Mouse (Mus musculus) stomach, embryonic 14.5 days (tissue): ENCODE data around the gene Cd151. TPM values are rescaled to one million over a fixed set of nuclear protein-coding genes. Genes with fewer than 3 reads are reported as not detected.
"Not testable (repeated sequence)": the region's sequence is repeated elsewhere in the genome, so short reads cannot be mapped to it uniquely, and the experiment has no call there.

Experiments used
- ATAC-seq: fragments of 200-750 bp; cut with Nextera tagmentation; 2 replicates; pipeline ENCODE4 v1.8.0; 2017; ENCODE audit warnings: low read depth, moderate TSS enrichment; ENCODE audit not compliant: insufficient number of reproducible peaks, insufficient read depth, low FRiP score
- H3K27ac ChIP-seq: fragments of 300-500 bp; sonication (generic); 2 replicates; pipeline ENCODE4 v1.5.1; 2014; ENCODE audit warnings: mild to moderate bottlenecking, low read length, moderate library complexity, mixed read lengths
- H3K27me3 ChIP-seq: fragments of 300-500 bp; sonication (generic); 2 replicates; pipeline ENCODE4 v1.6.1; 2014; ENCODE audit warnings: low read length, control low read depth, mixed read lengths; ENCODE audit not compliant: control insufficient read depth, insufficient read depth
- H3K36me3 ChIP-seq: fragments of 300-500 bp; sonication (generic); 2 replicates; pipeline ENCODE4 v1.6.1; 2014; ENCODE audit warnings: mild to moderate bottlenecking, control low read depth, low read length, moderate library complexity, mixed read lengths; ENCODE audit not compliant: control insufficient read depth, insufficient read depth
- H3K4me1 ChIP-seq: fragments of 300-500 bp; sonication (generic); 2 replicates; pipeline ENCODE4 v1.6.1; 2014; ENCODE audit warnings: low read length, control low read depth, mixed read lengths; ENCODE audit not compliant: control insufficient read depth, insufficient read depth
- H3K4me2 ChIP-seq: fragments of 300-500 bp; sonication (generic); replicated peaks from 2 replicates; pipeline ENCODE4 v1.6.1; 2014; ENCODE audit warnings: low read depth, low read length, control low read depth
- H3K4me3 ChIP-seq: fragments of 300-500 bp; sonication (generic); 2 replicates; pipeline ENCODE4 v1.5.1; 2014; ENCODE audit warnings: low read depth, low read length, control low read depth
- H3K9ac ChIP-seq: fragments of 300-500 bp; sonication (generic); replicated peaks from 2 replicates; pipeline ENCODE4 v1.6.1; 2014; ENCODE audit warnings: low read depth, mild to moderate bottlenecking, control low read depth, low read length, moderate library complexity, mixed read lengths
- H3K9me3 ChIP-seq: fragments of 300-500 bp; sonication (generic); 2 replicates; pipeline ENCODE4 v1.6.1; 2016; ENCODE audit warnings: low read depth, low read length, control low read depth; ENCODE audit not compliant: control insufficient read depth
- WGBS: fragments of 180-500 bp; shearing (Covaris S2); extraction: QIAGEN DNeasy Blood & Tissue Kit; methylation state at CpG from one replicate; pipeline ENCODE4 v1.1.7; 2014; 5-methylcytosine and 5-hydroxymethylcytosine counted together
- polyA plus RNA-seq: library from polyadenylated mRNA; unstranded; fragments of >200 nt; fragmentation: Nextera tagmentation; extraction: Ambion mirVana; gene quantifications from 2 replicates; pipeline ENCODE4 v1.2.1, GENCODE M21; 2014

The Cd151 gene
- polyA plus RNA-seq, 1 experiment from 2014 or later: 94.0 TPM

- WGBS: 91% methylated on average over 11 of the region's 11 CpGs
- Histone ChIP-seq H3K36me3 (peaks cover 15% of the 10 kb centered on the region; the same call in 1 of the 2 replicates), H3K4me1 (peaks cover 37% of the 10 kb centered on the region; the same call in 1 of the 2 replicates)
These were observed 27.4 kb upstream of the Cd151 start for GRCm38 (mm10) chr7:141439811-141440210.

GRCm38 (mm10) chr7:141440613-141441012 is 26.6 kb upstream of the Cd151 start:
- no peak overlapping the region for H3K4me3 ChIP-seq
- ATAC-seq: no peak
- H3K27me3 ChIP-seq: no peaks in the 10 kb centered on the region
- 30% methylated on average over 6 of the region's 6 CpGs for WGBS
- H3K4me2 ChIP-seq: no peak overlapping the region
- peaks cover 32% of the 10 kb centered on the region; the same call in 1 of the 2 replicates for H3K4me1 ChIP-seq
- peaks cover 15% of the 10 kb centered on the region; the same call in 1 of the 2 replicates for H3K36me3 ChIP-seq
- no peak overlapping the region for H3K27ac ChIP-seq
- H3K9ac ChIP-seq: no peak overlapping the region
- H3K9me3 ChIP-seq: no peaks in the 10 kb centered on the region

More at GRCm38 (mm10) chr7:141439811-141440210, 27.4 kb upstream of the Cd151 start:
- H3K27ac ChIP-seq: no peak overlapping the region
- no peak overlapping the region for H3K9ac ChIP-seq
- H3K27me3 ChIP-seq: no peaks in the 10 kb centered on the region
- ATAC-seq: no peak
- no peak overlapping the region for H3K4me2 ChIP-seq
- no peaks in the 10 kb centered on the region for H3K9me3 ChIP-seq
- no peak overlapping the region for H3K4me3 ChIP-seq

- no peak overlapping the region for H3K9ac ChIP-seq
- H3K4me3 ChIP-seq: no peak overlapping the region
- H3K4me2 ChIP-seq: no peak overlapping the region
- H3K27me3 ChIP-seq: no peaks in the 10 kb centered on the region
- peaks cover 15% of the 10 kb centered on the region; the same call in 1 of the 2 replicates for H3K36me3 ChIP-seq
- H3K4me1 ChIP-seq: peaks cover 23% of the 10 kb centered on the region; the same call in 1 of the 2 replicates
- 89% methylated on average over 9 of the region's 9 CpGs for WGBS
- H3K27ac ChIP-seq: no peak overlapping the region
- no peaks in the 10 kb centered on the region for H3K9me3 ChIP-seq
- no peak for ATAC-seq
These were observed 25.7 kb upstream of the Cd151 start for GRCm38 (mm10) chr7:141441460-141441859.

GRCm38 (mm10) chr7:141442199-141442598 is 25.0 kb upstream of the Cd151 start:
- peak overlapping the region; percentile 60; the same call in 1 of the 2 replicates for H3K9ac ChIP-seq
- peak overlapping the region; percentile 65 for H3K4me2 ChIP-seq
- no peaks in the 10 kb centered on the region for H3K9me3 ChIP-seq
- no peak for ATAC-seq
- H3K4me3 ChIP-seq: no peak overlapping the region
- no peak overlapping the region for H3K27ac ChIP-seq
- 91% methylated on average over 13 of the region's 13 CpGs for WGBS
- H3K36me3 ChIP-seq: peaks cover 15% of the 10 kb centered on the region; the same call in 1 of the 2 replicates
- H3K27me3 ChIP-seq: no peaks in the 10 kb centered on the region
- peaks cover 17% of the 10 kb centered on the region; the same call in 1 of the 2 replicates for H3K4me1 ChIP-seq

GRCm38 (mm10) chr7:141443081-141443821 is 23.9 kb upstream of the Cd151 start:
- no peaks in the 10 kb centered on the region for H3K9me3 ChIP-seq
- no peaks in the 10 kb centered on the region for H3K27me3 ChIP-seq
- peak overlapping the region; percentile 60 for H3K9ac ChIP-seq
- peaks cover 12% of the 10 kb centered on the region; the same call in 1 of the 2 replicates for H3K36me3 ChIP-seq
- peak overlapping the region; percentile 42 for H3K4me3 ChIP-seq
- H3K4me2 ChIP-seq: peak overlapping the region; percentile 65
- H3K4me1 ChIP-seq: peaks cover 19% of the 10 kb centered on the region
- ATAC-seq: peak; percentile 10; the same call in 1 of the 2 replicates
- WGBS: 13% methylated on average over 12 of the region's 12 CpGs
- peak overlapping the region; percentile 63; the same call in 1 of the 2 replicates for H3K27ac ChIP-seq

- Histone ChIP-seq H3K9me3 (no peaks in the 10 kb centered on the region), H3K4me1 (peaks cover 25% of the 10 kb centered on the region), H3K36me3 (peaks cover 13% of the 10 kb centered on the region; the same call in 1 of the 2 replicates), H3K27ac (peak within 1 kb of the TSS; percentile 63; the same call in 1 of the 2 replicates), H3K27me3 (no peaks in the 10 kb centered on the region), H3K4me3 (peak within 1 kb of the TSS; percentile 42), H3K9ac (peak within 1 kb of the TSS; percentile 60), H3K4me2 (peak within 1 kb of the TSS; percentile 65)
- under 1% methylated on average over 25 of the region's 25 CpGs for WGBS
- ATAC-seq: peak; percentile 64; the same call in 1 of the 2 replicates
These were observed 23.4 kb upstream of the Cd151 start, which contains the start of gene Pidd1 for GRCm38 (mm10) chr7:141443828-141444237. Pidd1 (minus strand) TSS chr7:141444025.

- not testable (repeated sequence) for ATAC-seq
- peak overlapping the region; percentile 88 for H3K4me2 ChIP-seq
These were observed 20.8 kb upstream of the Cd151 start for GRCm38 (mm10) chr7:141446374-141446773.

GRCm38 (mm10) chr7:141447110-141447991 is 19.8 kb upstream of the Cd151 start, which contains the start of gene Rplp2:
Rplp2 (plus strand) TSS chr7:141447370.
- H3K9ac ChIP-seq: peak within 1 kb of the TSS; percentile 87
- peak; percentile 88 for ATAC-seq
- H3K4me3 ChIP-seq: peak within 1 kb of the TSS; percentile 69
- H3K36me3 ChIP-seq: peaks cover 36% of the 10 kb centered on the region
- peak within 1 kb of the TSS; percentile 86 for H3K27ac ChIP-seq
- H3K4me2 ChIP-seq: peak within 1 kb of the TSS; percentile 88
- H3K9me3 ChIP-seq: no peaks in the 10 kb centered on the region
- H3K4me1 ChIP-seq: peaks cover 24% of the 10 kb centered on the region
- under 1% methylated on average over 63 of the region's 63 CpGs for WGBS
- no peaks in the 10 kb centered on the region for H3K27me3 ChIP-seq

More at GRCm38 (mm10) chr7:141446374-141446773, 20.8 kb upstream of the Cd151 start:
- not testable (repeated sequence) for H3K27me3 ChIP-seq, H3K9me3 ChIP-seq, H3K9ac ChIP-seq, H3K4me3 ChIP-seq, H3K27ac ChIP-seq
- peaks cover 27% of the 10 kb centered on the region for H3K36me3 ChIP-seq
- peaks cover 27% of the 10 kb centered on the region for H3K4me1 ChIP-seq
- 68% methylated on average over 3 of the region's 3 CpGs for WGBS
